Mouse (Mus musculus) cortical plate, adult 2 months (tissue): ENCODE measurements at regions not wholly inside any gene's neighbourhood (a gene's known extent, or its start where the extent isn't known, plus 50 kb on each side); places are given as distances from the start of the nearest gene placed in this dataset.

Experiments used
- CTCF ChIP-seq: fragments of 200-500 bp; IDR thresholded peaks from 2 replicates; pipeline ENCODE4 v1.5.1; 2011; ENCODE audit warnings: mild to moderate bottlenecking, control low read depth, low read length; ENCODE audit not compliant: insufficient read depth; ENCODE audit errors: extremely low read depth
- POLR2A ChIP-seq: fragments of 200-500 bp; IDR thresholded peaks from 2 replicates; pipeline ENCODE4 v1.6.1; 2011; ENCODE audit warnings: mild to moderate bottlenecking, low read length, control low read depth; ENCODE audit not compliant: insufficient read depth; ENCODE audit errors: extremely low read depth

DNA sequence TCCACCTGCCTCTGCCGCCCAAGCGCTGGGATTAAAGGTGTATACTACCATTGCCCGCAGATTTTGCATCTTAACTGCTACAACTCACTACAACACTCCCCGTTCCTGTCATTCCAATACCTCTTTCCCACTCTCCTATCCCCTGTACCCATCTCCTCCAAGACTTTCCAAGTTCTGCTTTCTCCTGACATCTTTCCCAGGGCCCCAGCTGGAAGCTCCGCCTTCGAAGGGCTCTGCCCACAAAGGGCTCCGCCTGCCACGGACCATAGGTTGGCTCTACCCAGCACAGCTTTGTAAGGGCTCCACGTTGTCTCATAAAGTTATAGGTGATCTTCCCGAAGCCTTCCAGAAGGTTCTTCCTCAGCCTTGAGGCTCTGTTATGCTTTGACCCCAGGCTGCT, 217.1 kb upstream of the Nfe2l3 start:
- TF ChIP-seq CTCF (no peak), POLR2A (no peak)
